Mouse (Mus musculus) retina, adult 2 months (tissue): ENCODE results near the gene Tbc1d30.

Source experiments
- DNase-seq: peaks from one replicate; pipeline ENCODE4 v3.0.0-alpha.2; 2012; ENCODE audit warnings: low read depth, low spot score

Tbc1d30 gene

GRCm38 (mm10) chr10:121314186-121314585, 36.9 kb downstream of the Tbc1d30 start:
- no peak for DNase-seq

DNA sequence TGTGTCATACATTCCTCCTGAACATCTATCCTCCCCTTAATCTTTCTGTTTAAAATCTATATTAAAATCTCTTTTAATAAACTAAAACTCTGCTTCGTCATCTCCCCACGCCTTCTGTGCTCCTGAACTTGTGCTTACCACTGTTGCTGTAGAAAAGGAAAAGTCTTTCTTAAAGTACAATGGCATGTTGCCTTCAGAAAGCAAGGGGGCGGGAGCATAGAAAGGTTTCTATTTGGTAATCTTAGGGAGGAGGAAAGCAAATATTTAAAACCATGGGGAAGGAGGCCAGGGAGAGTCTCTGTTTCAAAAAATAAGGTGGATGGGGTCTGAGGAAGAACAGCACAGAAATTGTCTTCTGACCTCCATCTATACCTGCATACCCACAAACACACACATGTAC, 38.0 kb downstream of the Tbc1d30 start:
- no peak for DNase-seq

DNA sequence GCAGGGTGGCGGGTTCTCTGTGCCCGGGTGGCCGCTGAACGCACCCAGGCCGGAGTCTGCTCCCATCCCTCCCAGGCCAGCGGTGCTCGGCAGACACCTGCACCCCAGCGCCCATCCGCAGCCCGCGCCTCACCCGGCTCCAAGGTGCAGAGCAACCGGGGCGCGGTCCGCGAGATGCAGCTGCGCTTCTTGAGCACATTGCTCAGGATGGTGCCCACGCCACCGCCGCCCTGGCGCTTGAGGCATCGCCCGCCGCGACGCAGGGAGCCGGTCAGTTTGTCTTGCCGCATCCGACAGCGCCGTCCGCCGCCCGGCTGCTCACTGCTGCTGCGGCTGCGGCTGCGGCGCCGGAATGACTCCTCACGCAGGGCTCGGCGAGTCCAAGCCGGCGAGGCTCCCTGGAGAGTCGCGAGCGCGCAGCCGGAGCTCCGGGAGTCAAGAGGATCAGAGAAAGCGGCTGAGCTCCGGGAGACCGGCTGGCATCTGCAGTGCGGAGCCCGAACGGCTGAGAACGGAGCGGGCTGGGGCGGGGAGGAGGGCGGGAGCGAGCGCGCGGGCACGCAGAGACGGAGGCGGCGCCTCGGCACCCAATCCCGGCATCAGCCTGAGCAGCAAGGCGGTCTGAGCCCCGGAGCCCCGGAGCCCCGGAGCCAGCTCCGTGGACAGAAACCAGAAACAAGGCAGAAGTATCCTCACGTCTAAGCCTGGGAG, 40.4 kb downstream of the Tbc1d30 start:
- peak; percentile 82 for DNase-seq

DNA sequence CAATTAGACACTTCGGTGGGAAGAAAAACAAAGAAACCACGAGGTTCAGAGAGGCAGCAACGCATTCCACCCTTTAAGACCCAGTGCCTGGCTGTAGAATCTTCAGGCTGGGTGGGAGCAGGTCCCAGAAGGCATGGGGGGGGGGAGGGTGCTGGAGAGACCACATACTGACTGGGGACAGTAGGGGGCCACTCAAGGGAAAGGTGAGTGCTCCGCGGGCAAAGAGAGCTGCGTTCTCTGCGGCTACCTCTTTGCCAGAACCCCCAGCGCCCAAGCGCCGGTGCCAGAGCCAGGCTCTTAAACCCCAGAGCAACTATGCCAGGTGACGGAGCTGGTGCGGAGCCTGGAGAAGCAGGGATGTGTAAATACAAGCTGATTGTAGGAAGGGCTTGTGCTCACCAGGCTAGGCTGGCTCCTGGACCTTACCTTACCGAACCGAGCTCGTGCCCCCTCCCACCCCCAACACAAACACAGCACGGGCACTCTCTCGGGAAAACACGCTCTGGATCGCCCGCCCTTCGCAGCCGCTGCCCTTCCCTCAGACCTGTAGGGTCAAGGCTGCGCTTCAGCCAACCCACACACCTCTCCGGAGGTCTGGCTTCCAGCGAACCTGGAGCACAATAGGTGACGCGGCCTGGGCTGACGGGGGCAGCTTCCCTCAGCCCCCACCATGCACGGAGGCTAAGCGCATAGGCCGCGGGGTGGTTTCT, 41.1 kb downstream of the Tbc1d30 start:
- no peak for DNase-seq

- no peak for DNase-seq
These were observed 41.9 kb downstream of the Tbc1d30 start for GRCm38 (mm10) chr10:121309123-121309655.

- DNase-seq: no peak
These were observed 45.6 kb downstream of the Tbc1d30 start for GRCm38 (mm10) chr10:121305441-121305840.

GRCm38 (mm10) chr10:121303559-121303958, 47.5 kb downstream of the Tbc1d30 start:
- DNase-seq: no peak

GRCm38 (mm10) chr10:121301868-121302267, 49.2 kb downstream of the Tbc1d30 start:
- no peak for DNase-seq

DNA sequence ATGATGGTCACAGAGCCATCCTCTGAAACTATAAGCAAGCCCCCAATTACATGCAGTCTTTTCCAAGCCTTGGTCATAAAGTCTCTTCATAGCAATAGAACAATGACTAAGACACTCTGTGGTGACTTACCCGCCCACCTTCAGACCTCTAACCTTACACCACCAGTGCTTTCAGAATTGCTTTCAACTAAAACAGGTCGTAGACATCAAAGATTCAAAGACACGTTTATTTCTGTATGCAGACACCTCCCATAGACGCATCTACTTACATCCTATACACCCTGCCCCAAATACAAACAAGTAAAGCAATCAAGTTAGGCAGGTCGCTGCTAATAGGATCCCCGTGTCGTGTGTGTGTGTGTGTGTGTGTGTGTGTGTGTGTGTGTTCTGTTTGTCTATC, 50.4 kb downstream of the Tbc1d30 start:
- no peak for DNase-seq

DNA sequence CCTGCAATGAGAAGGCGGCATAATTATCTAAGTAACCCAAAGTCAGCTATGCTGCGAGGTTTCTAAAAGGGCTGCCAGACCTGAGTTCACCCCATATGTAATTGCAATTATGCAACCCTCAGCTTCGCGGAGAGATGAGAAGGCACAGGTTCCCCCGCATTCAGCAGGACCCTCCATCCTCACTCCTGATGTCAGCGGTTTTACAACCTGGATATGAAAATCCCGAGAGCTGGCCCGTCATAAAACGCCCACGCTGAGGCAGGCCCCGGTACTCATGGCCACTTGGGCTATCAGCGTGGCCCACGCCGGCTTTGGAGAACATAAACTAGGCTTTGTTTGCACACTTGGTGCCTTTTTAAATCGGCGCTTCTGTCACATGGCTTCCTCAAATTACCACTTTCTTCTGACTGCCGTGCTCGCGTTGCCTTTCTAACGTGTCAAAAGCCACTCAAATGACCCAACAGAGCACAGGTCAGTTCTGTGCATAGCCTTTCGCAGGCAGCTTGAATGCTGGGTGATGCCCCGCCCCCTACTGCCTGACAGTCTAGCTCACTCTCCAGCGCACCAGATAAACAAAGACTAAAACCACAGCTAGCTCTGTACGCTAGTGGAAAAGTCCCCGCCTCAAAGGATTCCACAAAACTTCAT, 53.9 kb downstream of the Tbc1d30 start:
- DNase-seq: no peak

DNA sequence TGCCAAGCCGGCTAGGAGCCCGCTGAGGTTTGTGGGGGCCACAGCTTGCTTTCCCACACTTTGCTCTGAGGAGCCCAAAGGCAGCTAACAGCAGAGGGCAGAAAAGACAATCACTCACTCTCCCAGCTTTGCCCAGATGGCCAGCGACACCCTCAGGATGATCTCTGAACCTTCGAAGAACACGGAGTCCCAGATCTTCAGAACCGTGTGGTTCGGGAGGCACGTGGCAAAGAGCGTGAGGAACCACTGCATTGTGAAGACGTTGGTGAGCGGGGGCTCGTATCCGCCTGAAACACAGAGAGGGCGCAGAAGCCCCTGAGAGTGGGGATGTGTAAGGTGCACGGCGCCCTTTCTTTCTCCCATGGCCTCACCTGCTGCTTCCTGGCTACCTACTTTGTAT, 56.6 kb downstream of the Tbc1d30 start:
- no peak for DNase-seq

DNA sequence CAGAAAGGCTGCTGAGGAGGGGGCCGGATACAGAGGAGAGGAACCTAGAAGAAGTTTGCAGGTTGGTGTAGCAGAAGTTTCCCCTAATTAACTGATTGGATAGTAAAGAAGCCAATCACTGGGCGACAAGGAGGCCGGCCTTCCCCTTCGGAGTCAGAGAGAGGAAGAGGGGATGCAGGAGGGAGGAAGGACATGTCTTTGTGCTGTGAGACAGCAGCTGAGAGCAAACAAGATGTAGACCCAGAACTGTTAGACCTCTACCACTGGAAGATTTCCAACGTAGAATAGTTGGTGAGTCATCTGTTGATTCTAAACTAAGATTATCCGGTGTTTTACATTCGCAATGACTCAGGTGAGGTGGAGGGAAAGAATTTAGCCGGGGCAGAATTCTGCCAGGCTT, 57.2 kb downstream of the Tbc1d30 start:
- no peak for DNase-seq

DNA sequence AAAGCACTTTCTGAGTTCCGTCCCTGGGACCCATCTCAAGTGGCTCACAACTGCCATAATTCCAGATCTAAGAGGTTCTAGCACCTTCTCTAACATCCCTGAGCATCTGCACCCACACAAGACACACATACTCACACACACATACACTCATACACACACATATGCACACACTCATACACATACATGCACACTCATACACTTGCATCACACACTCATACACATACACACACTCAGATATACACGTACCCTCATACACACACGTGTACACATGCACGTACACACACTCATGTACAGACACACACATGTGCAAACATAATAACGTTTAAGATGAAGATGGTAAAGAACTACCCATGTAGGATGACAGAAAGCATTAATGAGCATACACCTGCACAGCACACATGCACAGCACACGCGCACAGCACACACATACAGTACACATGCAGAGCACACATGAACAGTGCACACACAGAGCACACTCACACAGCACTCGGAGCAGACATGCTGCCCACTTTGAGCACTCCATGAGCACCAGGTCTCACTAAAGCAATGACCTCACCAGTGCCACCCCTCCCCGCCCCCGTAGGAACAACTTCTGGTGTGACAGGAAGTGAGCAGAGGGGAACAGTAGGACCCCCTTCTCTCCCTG, 59.7 kb downstream of the Tbc1d30 start:
- no peak for DNase-seq

DNA sequence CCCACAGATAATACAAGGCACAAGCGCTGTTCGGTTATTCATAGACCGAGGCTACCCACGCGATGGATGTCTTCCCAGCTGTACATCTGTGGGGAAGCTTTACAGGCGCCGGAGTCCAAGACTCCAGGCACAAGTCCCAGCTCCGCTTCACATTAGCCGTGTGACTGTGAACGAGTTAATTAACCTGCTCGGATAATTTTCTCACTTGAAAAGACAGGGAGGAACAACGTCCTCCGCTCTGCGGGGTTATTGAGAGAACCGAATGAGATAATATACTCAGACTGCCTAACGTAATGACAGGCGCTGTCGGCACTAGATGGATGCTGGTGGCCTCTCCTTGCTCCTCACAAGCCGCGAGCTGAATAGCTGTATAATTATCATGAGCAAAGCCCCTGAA, 60.4 kb downstream of the Tbc1d30 start:
- DNase-seq: no peak

DNA sequence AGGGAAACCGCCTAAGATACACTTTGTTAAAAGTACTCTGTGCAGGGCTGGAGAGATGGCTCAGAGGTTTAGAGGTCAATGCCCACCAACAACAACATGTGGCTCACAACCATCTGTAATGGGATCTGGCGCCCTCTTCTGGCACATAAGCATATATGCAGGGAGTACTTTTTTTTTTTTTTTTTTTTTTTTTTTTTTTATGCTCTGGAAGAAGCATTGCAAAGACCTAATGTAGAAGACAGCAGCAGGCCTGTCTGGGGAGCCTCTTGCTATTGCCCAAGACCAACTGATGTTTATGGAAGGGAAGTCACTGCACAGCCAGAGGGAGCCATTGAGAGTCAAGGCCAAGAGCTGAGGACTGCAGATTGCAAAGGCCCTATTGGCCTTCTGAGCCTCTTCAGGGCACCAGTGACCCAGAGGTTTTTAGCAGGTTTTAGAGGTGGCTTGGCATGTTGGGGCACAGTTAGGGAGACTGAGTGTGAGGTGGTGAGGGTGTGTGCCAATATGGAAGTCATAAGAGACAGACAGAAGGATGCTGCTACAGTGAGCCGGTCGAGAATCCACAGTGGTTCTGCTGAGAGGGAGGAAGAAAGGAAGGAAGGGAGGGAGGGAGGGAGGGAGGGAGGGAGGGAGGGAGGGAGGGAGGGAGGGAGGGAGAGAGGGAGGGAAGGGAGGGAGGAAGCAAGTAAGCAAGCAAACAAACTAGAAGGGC, 61.0 kb downstream of the Tbc1d30 start:
- DNase-seq: no peak

DNA sequence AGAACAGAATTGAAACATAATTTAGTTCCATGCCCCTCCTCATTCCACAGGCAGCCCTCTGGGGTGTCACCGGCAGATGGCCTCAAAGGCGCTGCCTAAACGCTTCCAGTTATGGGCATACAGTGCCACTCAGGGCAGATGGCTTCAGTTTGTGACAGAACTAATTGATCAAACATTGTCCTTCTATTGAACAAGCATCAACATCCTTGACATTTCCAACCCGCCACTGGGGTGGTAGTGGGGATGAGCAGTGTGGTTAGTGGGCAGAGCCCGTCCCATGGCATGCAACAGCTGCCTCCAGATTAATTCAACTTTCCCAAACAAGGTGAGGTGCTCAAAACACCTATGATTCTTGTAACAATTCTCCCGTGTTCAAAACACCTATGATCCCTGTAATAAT, 68.2 kb downstream of the Tbc1d30 start:
- no peak for DNase-seq

GRCm38 (mm10) chr10:121282436-121282835, 68.6 kb downstream of the Tbc1d30 start:
- DNase-seq: no peak

- DNase-seq: no peak
These were observed 70.1 kb downstream of the Tbc1d30 start for GRCm38 (mm10) chr10:121280943-121281342.

GRCm38 (mm10) chr10:121277022-121277471, 74.0 kb downstream of the Tbc1d30 start:
- DNase-seq: no peak

GRCm38 (mm10) chr10:121274964-121275363, 76.1 kb downstream of the Tbc1d30 start:
- DNase-seq: no peak

- DNase-seq: no peak
These were observed 80.1 kb downstream of the Tbc1d30 start for GRCm38 (mm10) chr10:121271002-121271401.
